Mouse (Mus musculus) ES-CJ7 (cell line): Measurements from ENCODE around the gene Olfr492.

Experiments used
- DNase-seq: peaks from one replicate; pipeline ENCODE4 v3.0.0; 2011; ENCODE audit warnings: low read depth, low spot score

Olfr492 gene

GRCm38 (mm10) chr7:108323574-108323973 lies at the start of gene Olfr492:
Gene Olfr492 (minus strand): TSS chr7:108323674.
- no peak for DNase-seq

- no peak for DNase-seq
Observed at GRCm38 (mm10) chr7:108365035-108365434, 41.6 kb upstream of the Olfr492 start, which contains the start of gene Olfr494. Gene Olfr494 (plus strand): TSS chr7:108365335.

GRCm38 (mm10) chr7:108346879-108347278 lies 23.4 kb upstream of the Olfr492 start, which contains the start of gene Olfr493:
Gene Olfr493 (minus strand): TSS chr7:108346979.
- DNase-seq = no peak

GRCm38 (mm10) chr7:108313151-108313550 lies 10.3 kb downstream of the Olfr492 start, which contains the start of gene Olfr491:
Gene Olfr491 (plus strand): TSS chr7:108313451.
- DNase-seq = no peak

GRCm38 (mm10) chr7:108288834-108289233 lies 34.6 kb downstream of the Olfr492 start, which contains the start of gene Olfr490:
Gene Olfr490 (minus strand): TSS chr7:108288934.
- no peak for DNase-seq
